Mouse (Mus musculus) adrenal gland, adult (tissue): Measurements from ENCODE around the gene Dpysl5.
A peak's percentile ranks its signal among the peaks of the same experiment; 100 is the strongest.

ENCODE experiments used
- DNase-seq, 2 experiments: peaks; one replicate each; pipeline ENCODE4 v3.0.0; 2022 to 2023; ENCODE audit warnings: low spot score in 1 of 2; ENCODE audit not compliant: inconsistent age in 2 of 2

Dpysl5 gene

DNA sequence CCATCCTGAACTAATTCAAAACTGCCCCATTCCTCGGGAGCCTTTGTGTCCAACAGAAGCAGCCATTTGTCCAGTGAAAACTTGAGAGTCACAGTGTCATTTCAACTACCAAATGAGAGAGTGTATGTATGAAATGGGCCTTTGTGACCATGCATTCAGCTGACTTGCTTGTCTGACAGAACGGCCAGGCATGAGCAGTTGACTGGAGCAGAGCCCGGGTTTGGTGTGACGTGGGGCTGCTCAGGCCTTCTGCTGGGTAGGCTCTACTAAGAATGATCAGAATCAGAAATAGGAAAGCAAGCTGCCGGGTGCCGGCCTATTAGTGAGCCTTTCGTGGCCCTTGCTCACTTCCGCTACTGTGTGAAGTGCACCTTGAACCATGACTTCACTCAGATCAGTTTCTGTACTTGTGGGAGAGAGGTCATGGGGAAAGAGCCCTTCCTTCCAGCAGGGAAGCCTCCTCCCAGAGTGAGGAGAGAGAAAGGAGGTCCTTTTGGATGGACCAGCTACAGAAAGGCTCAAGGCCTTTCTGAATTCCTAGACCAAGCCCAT lies 107.5 kb downstream of the Dpysl5 start:
- DNase-seq, result no peak

DNA sequence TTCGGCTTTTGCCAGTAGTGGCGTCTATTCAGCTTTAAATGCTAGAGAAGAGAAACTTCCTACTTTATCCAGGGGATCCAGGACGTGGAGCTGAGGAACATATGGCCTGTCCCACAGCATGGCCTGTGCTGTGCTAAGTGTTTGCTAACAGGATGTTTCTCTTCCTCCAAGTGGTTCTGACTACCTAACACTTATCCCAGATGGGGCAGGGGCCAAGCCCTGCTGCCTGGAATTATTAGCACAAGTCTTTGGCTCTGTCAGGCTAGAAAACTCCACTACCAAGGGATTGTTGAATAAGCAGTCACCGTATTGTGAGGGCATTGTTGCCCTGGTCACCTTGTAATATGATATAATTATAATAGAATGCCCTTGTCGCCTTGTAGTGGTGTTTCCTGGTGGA lies 111.3 kb downstream of the Dpysl5 start:
- DNase-seq, result no peak

DNA sequence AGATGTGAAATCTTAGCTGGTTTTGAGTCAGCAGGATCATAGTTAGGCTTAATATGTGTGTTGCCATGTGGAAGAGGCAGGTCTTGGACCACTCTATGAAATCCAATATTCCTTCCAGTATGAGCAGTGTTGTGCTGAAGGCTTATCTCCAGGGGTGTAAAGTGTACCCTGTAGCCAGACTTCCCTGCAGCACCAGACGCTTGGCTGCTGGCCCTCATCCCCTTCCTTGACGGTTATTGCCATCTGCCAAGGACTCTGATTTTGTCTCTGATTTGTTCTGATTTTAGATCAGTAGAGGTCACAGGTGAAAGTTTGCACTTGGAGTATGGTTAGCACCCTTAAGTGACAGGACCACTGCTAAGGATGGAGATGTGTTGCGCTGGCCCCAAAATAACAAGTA lies 111.7 kb downstream of the Dpysl5 start:
- no peak for DNase-seq

GRCm38 (mm10) chr5:30824124-30824988 lies 113.0 kb downstream of the Dpysl5 start:
- peak in 1 of 2 experiments; percentile 31 for DNase-seq

DNA sequence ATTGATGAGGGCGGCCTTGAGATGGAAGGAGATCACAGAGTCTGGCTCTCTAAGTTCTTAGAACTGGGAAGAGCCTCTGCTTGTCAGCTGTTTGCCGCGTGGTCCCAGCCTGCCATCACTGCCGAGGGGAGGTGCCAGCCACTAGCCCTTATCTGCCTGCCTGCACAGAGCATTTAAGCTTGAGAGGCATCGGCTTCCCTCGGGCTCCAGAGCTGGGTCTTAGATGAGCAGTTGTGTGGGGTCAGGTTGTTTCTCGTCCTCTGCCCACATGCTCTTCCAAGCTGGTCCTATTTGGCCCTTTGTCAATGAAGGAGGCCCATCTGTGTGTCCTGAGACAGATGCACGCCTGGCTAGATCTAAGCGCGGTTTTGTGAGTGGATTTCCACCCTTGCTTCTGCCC lies 113.8 kb downstream of the Dpysl5 start:
- peak in 1 of 2 experiments; percentile 52 for DNase-seq

- DNase-seq, result no peak
Observed at GRCm38 (mm10) chr5:30825821-30826220, 114.5 kb downstream of the Dpysl5 start.

GRCm38 (mm10) chr5:30833416-30833815 lies 122.1 kb downstream of the Dpysl5 start:
- peak; percentile 42 to 84 for DNase-seq

DNA sequence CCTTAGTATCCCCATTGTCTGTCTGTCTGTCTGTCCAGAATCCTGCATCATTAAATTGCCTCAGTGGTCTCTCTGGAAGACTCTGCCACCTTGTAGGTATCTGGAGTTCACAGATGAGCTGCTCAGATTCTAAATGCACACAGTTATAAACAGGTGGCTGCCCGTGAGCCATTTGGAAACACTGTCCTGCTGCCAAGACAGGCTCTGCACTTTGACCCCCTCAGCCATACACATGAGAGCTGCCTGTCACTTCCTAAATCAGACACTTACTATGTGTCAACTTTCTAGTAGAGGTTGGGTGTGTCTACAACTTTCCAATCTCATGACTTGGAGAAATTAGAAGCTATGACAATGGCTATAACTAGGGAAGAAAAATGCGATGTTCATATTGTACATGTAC lies 128.4 kb downstream of the Dpysl5 start:
- no peak for DNase-seq

DNA sequence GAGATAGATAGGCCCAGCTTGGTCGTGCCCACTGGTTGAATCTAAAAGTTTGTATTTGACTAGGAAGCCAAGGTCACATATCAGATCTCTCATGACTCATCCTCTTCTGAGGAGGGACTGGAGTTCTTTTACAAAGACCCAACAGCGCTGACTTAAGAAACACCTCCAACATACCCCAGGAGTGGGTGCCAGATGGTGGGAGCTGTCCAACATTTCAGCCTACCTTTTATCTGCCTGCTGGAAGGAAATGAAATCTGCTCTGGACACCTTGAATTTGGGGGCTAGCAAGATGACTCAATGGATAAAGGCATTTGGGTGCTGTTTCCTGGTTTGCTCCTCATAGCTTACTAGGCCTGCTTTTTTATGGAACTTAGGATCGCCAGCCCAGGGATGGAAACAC lies 130.5 kb downstream of the Dpysl5 start:
- DNase-seq, result no peak
